Mouse (Mus musculus) ovary, postnatal 14 days (tissue): ENCODE measurements around the gene Shroom4.
"Not testable (repeated sequence)": the region's sequence is repeated elsewhere in the genome, so short reads cannot be mapped to it uniquely, and the experiment has no call there.

ENCODE experiments used
- DNase-seq: peaks from one replicate; pipeline ENCODE4 v3.0.0; 2022; ENCODE audit warnings: low spot score

Shroom4 gene

DNA sequence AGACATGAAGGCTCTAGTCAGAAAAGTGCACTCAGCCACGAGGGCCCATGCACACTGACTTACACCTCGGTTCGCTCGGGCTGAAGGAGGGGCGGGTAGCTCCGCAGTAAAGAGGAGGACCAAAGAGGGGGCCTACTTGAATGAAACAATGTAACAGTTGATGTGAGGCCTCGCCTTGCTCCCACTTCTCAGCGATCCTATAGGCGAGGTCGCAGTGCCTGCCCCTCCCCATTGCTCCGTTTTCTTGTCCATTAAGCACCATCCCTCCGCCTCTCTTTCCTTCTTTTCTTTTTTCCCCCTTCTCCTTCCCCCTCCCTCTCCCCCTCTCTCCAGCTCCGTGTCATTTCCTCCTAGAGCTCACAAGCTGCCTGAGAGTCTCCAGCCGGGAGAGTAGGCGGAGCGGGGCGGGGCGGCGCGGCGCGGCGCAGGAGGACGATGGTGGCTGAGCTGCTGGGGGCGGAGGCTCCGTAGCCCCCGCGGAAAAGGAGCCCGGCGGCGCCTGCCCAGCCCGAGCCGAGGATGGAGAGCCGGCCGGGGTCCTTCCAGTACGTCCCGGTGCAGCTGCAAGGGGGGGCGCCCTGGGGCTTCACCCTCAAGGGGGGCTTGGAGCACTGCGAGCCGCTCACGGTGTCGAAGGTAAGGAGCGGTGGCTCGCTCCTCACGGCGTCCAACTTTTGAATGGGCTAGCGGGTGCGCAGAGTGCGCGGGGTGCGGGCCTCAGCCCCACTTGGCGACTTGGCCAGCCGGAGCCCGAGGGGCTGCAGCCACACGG lies at the start of gene Shroom4:
Shroom4 (plus strand) TSS at position 229 of the 772 bp plus-strand sequence.
- peak; percentile 18 for DNase-seq

DNA sequence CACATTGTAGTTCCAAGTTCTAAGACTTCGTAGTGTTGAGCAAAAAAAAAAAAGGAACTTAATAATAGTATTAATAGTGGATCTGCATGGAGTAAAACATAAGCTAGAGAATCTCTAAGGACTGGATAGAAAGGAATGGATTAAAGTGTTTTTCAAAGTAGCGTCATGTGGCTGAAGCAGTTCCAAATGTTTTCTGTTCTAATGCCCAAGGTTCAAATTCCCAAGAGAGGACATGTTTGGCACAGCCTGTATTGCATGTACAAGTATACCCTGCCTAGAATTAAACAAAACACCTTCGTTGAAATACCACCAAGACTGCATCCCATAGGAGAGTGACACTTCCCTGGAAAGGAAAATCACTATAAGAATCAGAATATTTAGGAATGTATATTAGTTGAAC lies 42.8 kb upstream of the Shroom4 start:
- no peak for DNase-seq

DNA sequence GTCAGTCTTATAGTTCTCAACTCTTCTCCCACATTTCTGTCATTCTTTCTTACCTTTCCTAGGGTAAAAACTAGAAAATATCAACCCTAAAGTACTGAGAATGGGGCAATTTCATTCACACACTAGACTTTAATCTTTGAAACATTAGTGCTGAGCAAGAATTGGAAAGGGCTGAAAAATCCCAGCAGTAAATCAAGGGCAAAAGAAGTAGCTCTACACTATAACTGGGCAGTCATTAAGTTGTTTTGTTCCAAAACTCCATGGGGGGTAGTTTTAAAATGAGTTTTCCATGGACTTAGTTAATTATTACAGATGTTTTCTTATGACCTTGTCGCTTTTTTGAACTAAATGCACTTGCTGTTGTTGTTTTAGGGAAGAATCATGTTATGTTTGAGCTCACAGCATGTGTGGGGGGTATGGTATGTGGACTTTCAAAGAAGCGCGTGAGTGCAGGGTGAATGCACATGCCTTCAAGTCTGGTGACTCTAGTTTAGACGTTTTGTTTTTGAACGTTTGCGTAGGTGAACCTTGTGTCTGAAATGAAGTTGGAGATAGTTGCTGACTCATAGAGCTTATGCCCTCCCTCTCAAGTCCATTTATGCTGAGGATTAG lies 42.0 kb upstream of the Shroom4 start:
- DNase-seq, result no peak

DNA sequence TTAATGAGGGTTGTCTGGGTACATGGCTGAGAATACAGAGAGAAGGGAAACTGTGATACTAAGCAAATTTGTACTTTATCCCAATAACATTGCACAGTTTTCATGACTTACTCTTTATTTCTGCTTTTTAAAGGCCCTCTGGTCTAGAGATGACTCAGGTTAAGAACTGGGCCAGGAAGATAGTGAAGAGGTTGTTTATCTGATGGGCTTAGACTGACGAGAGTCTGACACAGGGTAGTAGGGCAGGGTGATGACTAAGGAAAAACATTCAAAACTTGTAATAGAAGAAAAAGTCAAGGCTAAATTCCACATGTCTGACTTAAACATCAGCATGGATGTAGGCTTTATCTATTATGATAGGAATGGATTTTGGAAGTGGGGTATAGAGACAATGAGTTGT lies 30.8 kb upstream of the Shroom4 start:
- DNase-seq, result no peak

DNA sequence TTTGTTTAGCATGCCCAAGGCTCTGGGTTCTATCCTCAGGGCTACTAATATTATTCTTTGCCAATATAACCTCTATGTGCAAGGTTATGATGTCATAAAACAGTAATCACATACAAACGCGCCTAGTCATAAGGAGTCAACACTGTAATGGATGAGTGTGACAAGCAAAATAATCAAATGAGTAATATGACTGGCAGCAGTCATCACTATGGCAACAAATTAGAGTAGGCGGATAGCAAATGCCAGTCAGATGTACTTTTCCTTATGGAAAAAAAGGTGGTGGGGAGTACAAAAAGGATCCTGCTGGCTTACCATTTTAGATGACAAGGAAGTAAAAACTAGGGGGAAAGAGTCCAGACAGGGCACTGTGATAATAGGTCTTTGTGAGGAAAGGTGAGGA lies 28.9 kb upstream of the Shroom4 start:
- DNase-seq, result no peak

DNA sequence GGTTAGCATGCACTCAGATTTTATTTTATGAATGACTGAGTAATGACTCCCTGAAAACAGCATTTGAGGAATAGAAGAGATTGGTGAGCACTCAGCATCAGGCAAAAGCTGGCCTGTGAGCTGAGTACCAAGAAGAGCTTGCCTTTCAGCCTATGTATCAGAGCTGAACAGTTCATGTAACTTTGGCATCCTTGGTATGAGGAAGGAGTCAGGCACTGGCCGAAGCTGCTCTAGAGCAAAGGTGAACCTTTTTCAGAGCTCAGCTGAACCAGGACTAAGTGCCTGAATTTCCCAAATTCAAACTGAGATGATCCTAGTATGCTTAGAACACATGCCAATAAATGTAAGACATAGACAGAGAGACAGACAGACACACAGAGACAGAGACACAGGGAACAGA lies 5.8 kb upstream of the Shroom4 start:
- no peak for DNase-seq

DNA sequence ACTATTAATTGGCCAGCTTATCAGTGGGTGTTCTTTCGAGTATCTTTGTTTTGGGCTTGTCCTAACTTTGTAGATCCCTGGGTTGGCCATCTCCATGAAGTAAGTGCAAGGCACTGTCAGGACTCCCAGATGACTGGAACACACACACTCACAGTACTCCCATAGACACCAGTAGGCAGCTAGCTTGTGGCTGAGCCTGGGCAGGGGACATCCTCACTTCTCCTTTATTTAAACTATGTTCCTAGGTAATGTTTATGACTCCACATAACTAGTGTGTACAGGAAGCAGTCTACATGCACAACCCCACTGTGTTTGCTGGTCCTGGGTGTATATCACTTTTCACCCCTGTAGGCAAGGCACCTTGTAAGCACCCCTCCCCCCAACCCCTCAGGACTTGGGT lies 461 bp upstream of the Shroom4 start:
- no peak for DNase-seq

DNA sequence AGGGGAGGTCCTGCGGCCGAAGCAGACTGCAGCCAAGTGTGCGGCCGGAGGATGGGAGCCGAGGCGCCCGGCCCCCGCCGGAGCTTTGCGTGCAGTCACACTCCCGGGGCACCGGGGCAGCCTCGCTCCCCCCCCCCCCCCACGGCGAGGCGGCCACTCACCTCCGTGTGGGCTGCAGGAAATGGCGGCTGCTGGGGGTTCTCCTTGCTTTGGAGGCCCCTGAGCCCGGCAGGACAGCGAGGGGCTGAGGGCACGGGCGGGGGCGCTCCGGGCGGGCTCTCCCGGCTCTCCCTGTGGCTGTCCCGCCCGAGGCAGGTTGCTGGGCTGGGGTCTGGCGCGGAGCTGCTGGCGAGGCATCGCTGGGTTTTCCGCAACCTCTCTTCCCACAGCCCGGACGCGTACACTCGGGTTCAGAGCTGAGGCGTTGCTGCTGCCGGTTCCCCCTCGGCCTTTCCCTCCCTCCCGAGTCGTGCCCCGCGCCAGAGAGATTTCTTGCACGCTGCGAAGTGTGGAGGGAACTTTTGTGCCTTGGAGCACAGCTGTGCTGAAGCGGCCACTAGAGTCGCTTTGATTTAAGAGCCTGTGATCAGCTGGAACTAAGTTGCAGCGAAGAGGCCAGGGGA lies 855 bp downstream of the Shroom4 start:
- peak; percentile 8 for DNase-seq

DNA sequence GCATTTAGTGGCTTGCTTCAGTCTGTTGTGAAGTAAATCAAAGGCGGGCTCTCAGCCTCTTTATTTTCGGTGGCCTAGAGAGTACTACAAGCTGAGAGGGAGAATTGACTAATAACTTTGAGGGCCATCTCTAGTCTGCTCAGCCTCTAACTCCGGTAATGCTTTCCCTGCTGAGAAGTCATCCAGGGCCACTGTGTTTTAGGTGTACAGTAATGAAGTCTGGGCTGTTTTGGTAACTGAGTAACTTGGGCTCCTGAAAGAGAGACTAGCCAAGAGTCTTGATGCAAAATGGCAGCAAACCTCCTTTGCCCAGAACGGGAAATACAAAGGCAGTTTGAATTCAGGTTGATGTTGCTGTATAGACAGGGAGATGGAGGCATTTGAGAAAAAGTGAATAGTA lies 3.3 kb downstream of the Shroom4 start:
- no peak for DNase-seq

DNA sequence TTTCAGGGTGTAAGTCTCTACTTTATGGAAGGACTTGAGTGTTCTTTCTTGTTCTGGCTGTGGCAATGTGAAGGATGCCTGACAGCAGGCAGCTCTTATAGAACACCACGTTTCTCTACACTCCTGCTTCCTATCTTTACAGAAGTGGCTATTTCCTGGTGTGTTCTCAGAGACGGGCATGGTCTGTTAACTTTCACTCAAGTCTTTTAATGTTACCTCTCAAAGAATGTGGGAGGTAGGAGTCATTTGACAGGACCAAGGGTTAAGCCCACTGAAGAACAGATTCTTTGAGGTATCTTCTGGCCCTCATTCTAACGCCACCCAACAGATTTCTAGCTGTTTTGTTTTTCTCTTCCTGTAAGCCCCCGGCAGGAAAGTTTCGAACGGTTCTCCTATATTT lies 9.5 kb downstream of the Shroom4 start:
- DNase-seq, result no peak

DNA sequence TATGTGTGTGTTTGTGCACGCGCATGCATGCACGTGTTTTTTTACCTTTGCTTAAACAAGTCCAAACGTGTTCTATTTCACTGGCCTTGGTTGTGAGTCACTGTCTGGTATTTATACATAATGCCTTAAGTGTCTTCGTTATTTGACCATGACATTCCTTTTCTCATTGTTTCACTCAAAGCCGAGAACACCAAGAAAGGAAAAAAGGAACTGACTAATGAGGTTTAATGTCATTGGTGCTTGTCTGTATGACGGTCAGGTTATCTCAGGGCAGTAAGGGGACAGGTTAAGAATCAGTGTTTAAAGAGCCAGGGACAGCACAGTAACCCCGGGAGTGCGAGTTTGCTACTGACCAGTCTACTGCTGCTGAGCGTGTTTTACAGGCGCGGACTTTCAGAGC lies 15.8 kb downstream of the Shroom4 start:
- DNase-seq, result no peak

DNA sequence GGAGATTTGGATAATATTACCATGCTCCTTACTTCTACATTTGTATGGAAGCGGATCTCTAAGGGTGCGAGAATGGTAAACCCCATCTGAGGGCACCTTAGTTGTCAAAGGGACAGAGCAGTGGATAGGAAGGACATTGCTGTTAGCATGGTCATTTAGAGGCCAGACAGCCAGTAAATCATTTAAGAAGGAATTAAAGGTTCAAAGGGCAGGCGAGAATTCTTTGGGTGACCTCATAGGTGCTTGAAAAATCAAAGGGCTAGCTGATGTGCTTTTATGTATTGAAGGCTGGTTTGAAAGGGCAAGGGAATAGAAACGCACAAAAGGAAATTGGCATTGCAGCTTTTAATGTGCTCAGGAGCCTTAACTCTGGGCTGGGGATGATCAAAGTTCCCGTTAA lies 16.3 kb downstream of the Shroom4 start:
- DNase-seq, result no peak

DNA sequence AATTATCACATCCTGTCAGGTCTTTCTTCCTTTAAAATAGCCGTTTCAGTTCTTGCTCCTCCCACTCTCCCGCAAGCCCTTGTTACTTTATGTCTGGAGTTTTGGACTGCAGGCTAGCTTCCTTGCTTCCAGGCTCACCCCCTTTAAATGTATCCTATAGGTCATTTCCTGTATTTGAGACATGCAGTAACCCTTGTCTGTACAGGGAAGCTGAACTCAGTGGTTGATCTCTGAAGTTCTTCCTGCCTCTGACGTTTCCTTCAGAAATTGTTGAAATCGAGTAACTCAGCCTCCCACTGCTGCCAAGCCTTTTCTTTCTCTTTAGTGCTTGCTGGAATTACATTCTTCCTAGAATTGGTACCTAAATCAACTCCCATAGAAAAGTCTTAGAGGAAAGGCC lies 18.5 kb downstream of the Shroom4 start:
- no peak for DNase-seq

DNA sequence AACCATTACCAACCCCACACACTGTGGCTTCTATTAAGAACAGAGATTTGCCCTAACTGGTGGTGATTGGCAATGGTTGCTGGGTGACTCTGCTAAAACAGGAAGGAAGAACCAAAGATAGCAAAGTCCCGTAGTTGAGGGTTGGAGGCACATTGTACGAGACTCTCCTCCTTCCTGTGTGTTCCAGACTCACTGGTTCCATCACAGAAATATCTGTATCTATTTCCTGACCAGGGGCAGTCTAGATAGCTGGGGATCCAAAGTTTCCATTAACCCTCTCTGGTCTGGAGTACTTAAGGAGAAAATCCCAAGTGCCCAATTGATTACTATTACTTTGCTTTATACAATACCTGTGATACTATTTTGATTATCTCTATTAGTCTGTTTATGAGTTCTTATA lies 35.6 kb downstream of the Shroom4 start:
- no peak for DNase-seq

DNA sequence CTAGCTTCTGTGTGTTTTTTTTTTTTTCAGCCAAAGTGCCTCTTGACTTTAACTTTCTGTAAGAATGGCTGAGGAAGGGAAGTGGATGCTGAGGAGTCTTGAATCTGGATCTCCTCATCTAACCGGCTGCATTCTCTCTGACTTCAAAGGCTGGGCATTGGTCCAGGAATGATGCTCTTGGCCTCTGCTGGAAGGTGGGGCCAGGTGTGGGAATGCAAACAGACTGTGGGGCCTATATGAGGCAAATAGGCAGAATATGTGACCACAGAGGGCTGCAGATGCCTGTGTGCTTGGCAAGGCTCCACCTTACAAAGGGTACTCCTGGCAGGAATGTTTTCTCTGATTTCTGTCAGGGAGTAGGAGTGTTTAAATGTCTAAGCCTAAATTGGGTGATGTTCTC lies 46.8 kb downstream of the Shroom4 start:
- no peak for DNase-seq

DNA sequence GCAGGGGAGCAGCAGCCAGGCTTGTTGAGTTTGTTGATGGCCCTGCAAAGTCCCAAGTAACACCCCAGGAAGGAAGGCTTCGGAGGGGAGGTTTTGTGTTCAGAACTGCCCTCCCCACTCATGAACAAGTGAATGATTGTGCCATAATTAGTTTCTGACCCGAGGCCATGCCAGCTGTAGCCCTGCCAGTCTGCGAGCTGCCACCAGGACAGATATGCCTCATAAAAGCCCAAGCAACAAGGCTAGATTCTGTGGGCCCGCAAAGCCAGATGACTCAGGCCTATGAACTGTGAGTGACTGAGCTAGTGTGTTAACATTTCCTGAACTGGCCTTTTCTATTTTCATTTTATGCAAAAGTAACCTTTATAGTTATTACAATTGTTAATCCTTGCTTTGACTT lies 48.3 kb downstream of the Shroom4 start:
- DNase-seq, result no peak

DNA sequence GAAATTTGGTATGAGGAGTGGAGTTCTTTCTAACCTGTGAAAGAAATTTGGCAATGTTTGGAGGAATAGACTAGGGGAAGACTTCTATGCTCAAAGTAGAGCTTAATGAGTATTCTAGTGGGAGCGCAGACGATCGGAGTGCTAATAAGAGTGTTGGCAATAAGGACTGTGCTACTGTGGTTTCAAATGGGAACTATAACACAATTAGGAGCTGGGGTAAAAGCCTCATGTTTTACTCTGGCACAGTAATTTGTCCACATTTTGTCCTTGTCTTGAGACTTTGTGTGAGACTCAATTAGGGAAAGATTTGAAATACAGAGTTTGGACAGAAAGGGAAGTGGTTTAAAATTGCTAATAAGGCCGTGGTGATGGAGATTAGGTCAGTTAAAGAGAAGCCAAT lies 53.6 kb downstream of the Shroom4 start:
- no peak for DNase-seq

DNA sequence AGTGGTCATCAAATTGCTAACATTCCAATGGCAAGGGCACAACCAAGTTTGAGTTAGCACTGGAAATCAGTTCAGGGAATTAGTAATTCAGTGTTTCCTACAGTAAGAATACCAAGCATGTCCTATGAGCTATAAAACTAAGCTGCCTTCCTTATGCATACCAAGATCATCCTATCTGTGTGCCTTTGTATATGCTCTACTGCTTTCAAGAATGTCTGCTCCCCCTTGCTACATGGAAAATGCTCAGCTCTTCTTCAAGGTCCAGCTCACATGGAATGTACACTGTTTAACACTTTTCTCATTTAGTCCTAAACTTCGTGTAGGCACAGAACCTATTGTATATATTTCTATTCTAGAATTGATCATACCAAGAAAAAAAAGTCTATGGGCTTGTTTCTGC lies 69.6 kb downstream of the Shroom4 start:
- not testable (repeated sequence) for DNase-seq

DNA sequence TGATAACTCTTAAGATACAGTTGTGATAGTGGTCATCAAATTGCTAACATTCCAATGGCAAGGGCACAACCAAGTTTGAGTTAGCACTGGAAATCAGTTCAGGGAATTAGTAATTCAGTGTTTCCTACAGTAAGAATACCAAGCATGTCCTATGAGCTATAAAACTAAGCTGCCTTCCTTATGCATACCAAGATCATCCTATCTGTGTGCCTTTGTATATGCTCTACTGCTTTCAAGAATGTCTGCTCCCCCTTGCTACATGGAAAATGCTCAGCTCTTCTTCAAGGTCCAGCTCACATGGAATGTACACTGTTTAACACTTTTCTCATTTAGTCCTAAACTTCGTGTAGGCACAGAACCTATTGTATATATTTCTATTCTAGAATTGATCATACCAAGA lies 72.9 kb downstream of the Shroom4 start:
- not testable (repeated sequence) for DNase-seq

DNA sequence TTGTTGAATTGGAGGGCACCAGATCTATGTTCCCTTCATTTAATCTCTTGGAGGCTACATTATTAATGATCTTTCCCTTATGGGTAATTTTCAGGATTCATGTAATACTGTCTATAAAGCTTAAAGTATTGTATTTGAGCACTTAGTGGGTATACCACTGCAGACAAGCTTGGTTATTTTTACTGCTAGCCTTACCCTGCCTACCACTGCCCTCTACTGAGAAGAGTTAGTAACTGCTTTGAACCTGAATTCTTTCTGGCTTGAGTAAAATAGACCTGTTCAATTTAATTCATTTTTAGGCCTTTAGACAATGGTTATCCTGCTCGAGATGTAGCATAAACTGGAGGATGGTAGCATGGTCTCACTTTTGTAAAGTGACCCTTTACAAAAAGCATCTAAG lies 75.5 kb downstream of the Shroom4 start:
- no peak for DNase-seq

DNA sequence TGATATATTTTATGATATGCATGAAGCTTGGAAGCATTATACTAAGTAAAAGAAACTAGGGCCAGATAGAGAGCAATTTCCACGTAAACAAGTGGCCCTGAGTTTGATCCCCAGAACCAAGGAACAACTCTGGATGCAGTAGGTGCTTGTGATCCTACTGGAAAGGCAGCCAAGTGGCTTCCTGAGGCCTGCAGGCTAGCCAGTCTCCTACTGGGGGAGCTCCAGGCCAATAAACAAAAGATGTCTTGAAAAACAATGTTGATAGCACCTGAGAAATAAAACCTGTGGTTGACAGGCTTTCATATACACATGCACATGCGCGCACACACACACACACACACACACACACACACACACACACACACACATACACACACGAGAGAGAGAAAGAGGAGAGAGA lies 82.6 kb downstream of the Shroom4 start:
- DNase-seq, result no peak

DNA sequence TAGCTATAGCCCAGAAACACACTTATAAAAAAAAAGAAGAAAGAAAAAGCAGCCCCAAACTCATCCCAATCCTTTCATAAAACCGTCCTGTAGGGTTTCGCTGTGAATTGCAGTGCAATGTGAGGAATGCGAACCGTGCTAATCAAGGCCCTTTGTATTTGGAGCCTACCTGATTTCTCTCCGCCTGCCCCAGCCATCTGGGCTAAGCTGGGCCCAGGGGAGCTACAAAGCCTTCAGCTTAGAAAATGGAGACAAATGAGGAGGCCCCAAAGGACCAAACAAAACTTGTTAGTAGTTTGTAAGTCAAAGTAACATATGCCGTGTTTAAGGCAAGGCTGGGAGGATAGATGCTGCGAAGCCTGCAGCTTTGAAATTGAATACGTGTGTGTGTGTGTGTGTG lies 84.2 kb downstream of the Shroom4 start:
- no peak for DNase-seq

DNA sequence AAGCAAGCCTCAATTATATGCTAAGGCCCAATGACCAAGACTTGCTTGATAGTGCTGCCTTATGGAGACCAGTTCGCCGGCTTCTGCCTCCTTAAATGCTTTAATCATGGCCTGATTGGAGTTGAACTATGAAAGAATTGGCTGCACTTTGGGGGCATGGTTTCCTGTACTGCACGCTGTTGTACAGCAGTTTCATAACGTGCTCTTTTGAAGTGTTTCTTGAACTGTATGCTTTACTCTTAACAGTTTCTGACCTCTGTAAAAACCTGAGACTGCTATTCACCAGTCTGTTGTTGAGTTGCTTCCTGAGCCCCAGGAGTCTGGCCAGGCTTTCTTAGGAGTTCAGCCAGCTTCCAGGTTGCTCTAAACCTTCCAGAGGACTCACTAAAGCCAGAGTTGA lies 90.8 kb downstream of the Shroom4 start:
- no peak for DNase-seq

DNA sequence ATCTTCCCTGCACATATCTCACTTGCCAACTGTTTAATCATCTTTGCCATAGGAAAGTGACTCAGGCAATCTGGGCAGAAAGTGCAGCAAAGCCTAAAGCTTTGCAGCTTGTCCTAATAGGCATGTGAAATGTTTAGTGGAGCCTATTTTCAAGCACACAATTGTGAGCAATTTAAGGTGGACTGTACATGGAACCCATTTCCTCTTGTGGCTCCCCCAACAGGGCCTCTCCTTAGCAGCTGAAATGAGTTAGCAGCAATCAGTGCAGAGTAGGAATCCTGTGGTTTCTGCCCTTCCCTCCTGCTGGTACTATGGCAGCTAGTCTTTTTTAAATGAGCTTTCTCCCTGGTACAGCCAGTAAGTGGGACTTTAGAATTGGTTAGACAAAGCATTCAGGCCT lies 95.8 kb downstream of the Shroom4 start:
- DNase-seq, result no peak
